Mouse (Mus musculus) forebrain, embryonic 13.5 days (tissue): ENCODE results near the gene Rnf115. TPM values are rescaled to one million over a fixed set of nuclear protein-coding genes. Genes with fewer than 3 reads are reported as not detected.

ENCODE experiments used
- ATAC-seq: fragments of 200-750 bp; cut with Nextera tagmentation; 2 replicates; pipeline ENCODE4 v1.8.0; 2017
- H3K27ac ChIP-seq: fragments of 300-500 bp; sonication (generic); 2 replicates; pipeline ENCODE4 v1.5.1; 2015; ENCODE audit warnings: inconsistent platforms, mild to moderate bottlenecking, moderate library complexity
- H3K27me3 ChIP-seq: fragments of 300-500 bp; sonication (generic); 2 replicates; pipeline ENCODE4 v1.6.1; 2015; ENCODE audit warnings: mild to moderate bottlenecking, inconsistent platforms
- H3K36me3 ChIP-seq: fragments of 300-500 bp; sonication (generic); 2 replicates; pipeline ENCODE4 v1.6.1; 2015; ENCODE audit warnings: mild to moderate bottlenecking, inconsistent platforms; ENCODE audit not compliant: poor library complexity, severe bottlenecking
- H3K4me1 ChIP-seq: fragments of 300-500 bp; sonication (generic); 2 replicates; pipeline ENCODE4 v1.6.1; 2015; ENCODE audit warnings: inconsistent platforms
- H3K4me2 ChIP-seq: fragments of 300-500 bp; sonication (generic); 2 replicates; pipeline ENCODE4 v1.6.1; 2015; ENCODE audit warnings: inconsistent platforms, mild to moderate bottlenecking, moderate library complexity
- H3K4me3 ChIP-seq: fragments of 300-500 bp; sonication (generic); 2 replicates; pipeline ENCODE4 v1.5.1; 2015; ENCODE audit warnings: mild to moderate bottlenecking, inconsistent platforms
- H3K9ac ChIP-seq: fragments of 300-500 bp; sonication (generic); 2 replicates; pipeline ENCODE4 v1.6.1; 2015; ENCODE audit warnings: mild to moderate bottlenecking, inconsistent platforms
- H3K9me3 ChIP-seq: fragments of 300-500 bp; sonication (generic); replicated peaks from 2 replicates; pipeline ENCODE4 v1.6.1; 2016; ENCODE audit warnings: inconsistent platforms
- WGBS: fragments of 180-500 bp; shearing (Covaris S2); methylation state at CpG from one replicate; pipeline ENCODE4 v1.1.7; 2015; 5-methylcytosine and 5-hydroxymethylcytosine counted together
- polyA plus RNA-seq: library from polyadenylated mRNA; unstranded; fragments of >200 nt; fragmentation: Nextera tagmentation; extraction: Ambion mirVana; gene quantifications from 2 replicates; pipeline ENCODE4 v1.2.1, GENCODE M21; 2015

Rnf115 gene
- polyA plus RNA-seq, 1 experiment from 2014 or later, result 71.7 TPM

DNA sequence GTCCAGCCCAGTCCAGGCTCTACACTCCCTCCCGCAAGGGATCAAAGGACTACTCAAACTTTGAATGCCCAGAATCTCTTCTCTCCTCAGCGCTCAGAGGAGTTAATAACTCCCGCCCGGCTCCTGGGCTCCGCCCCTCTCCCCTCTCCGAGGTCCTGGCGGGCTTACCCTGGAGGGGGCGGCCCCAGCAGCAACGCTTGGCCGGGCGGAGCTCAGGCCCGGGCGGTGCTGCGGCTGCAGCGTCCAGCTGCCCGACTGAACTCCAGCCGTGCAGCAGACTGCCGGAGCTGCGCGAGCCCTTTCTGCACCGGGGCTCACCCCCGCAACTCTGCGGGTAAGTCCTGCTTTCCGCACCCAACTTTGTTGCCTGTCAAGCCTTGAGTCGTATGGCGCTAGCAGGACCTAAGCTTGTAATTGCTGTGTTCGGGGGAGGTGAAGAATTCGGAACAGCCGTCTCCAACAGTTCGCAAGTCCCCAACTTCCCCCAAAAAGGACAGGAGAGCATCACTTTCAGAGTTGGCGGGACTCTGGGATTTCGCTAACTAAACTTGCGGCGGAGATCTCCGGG, 31.2 kb upstream of the Rnf115 start, which contains the start of gene Pias3:
TSS of gene Pias3 (plus strand) at position 187 of the 568 bp plus-strand sequence.
- H3K9me3 ChIP-seq, result no peaks in the 10 kb centered on the region
- H3K27me3 ChIP-seq, result no peaks in the 10 kb centered on the region
- ATAC-seq, result peak; percentile 73
- peak within 1 kb of the TSS; percentile 83 for H3K4me3 ChIP-seq
- H3K4me1 ChIP-seq, result peaks cover 15% of the 10 kb centered on the region
- peak within 1 kb of the TSS; percentile 91 for H3K27ac ChIP-seq
- peak within 1 kb of the TSS; percentile 81 for H3K4me2 ChIP-seq
- under 1% methylated on average over 35 of the region's 35 CpGs for WGBS
- peak within 1 kb of the TSS; percentile 88 for H3K9ac ChIP-seq
- H3K36me3 ChIP-seq, result peaks cover 15% of the 10 kb centered on the region

DNA sequence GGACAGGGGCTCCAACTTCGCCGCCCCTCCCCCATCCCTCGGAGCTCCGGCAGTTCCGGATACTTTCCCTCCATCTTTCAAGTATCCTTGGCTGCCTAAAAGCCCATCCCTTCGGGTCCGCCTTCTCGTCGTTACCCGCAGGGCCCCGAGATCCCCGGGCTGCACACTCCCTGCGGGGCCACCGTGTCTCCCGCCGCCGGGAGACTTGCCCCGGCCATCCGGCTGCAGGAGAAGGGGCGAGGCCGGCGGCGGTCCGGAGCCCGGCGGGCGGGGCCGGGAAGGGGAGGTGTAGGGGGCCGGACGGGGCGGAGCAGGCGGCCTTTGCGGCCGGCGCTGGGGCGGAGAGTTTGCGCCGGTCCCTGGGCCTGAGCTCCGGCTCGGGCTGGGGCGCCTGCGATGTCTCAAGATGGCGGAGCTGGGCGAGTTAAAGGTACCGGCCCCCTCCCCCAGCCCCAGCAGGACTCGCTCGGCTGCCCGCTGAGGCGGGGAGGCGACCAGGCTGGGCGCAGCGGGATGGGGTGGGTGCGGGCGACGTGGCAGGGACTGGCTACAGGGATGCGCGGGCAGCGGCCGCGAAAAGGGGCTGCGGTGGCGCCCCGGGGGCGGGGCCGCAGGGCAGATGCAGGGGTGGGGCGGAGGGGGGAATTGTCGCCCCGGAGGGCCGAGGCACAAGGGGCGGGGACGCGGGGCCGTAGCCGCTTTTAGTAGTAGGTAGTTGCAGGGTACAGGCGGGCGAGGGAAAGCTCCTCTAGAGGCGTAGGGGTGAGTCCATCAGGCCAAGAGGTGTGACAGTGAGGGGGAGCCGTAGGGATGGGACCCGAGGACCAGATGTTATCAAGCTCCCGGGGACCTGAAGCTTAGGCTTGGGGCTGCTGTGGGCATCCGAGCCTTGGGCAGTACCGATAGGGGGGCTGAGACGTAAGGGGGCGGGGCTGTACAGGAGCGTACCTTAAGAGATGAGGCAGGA, 30.4 kb upstream of the Rnf115 start:
- peak overlapping the region; percentile 91 for H3K27ac ChIP-seq
- no peaks in the 10 kb centered on the region for H3K9me3 ChIP-seq
- under 1% methylated on average over 74 of the region's 85 CpGs for WGBS
- no peaks in the 10 kb centered on the region for H3K27me3 ChIP-seq
- peak; percentile 92 for ATAC-seq
- H3K4me3 ChIP-seq, result peak overlapping the region; percentile 83
- peaks cover 23% of the 10 kb centered on the region for H3K36me3 ChIP-seq
- peak overlapping the region; percentile 88 for H3K9ac ChIP-seq
- H3K4me2 ChIP-seq, result peak overlapping the region; percentile 81
- peaks cover 15% of the 10 kb centered on the region for H3K4me1 ChIP-seq

DNA sequence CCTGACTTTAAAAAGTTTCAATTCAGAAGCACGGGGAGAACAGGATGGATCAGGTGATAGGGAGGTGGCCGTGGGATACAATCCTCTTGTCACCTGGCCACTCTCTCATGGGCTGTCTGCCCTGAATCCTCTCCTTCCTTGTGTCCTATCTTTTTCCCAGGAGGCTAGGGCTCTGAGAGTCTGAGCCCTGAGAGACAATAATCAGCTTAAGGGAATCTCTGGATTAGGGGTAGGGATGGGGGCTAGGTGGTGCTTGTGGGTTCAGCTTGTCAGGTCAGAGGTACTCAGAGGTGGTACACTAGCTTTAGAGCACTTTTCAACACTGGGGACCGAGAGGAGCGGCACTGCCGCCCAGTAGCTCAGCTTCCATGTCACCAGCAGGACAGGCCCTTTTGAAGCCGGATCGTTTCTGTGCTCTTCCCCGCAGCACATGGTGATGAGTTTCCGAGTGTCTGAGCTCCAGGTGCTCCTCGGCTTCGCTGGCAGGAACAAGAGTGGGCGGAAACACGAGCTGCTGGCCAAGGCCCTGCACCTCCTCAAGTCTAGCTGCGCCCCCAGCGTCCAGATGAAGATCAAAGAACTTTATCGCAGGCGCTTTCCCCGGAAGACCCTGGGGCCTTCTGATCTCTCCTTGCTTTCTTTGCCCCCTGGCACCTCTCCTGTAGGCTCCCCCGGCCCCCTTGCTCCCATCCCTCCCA, 28.3 kb upstream of the Rnf115 start:
- WGBS, result 55% methylated on average over 19 of the region's 19 CpGs
- H3K27me3 ChIP-seq, result no peaks in the 10 kb centered on the region
- H3K9ac ChIP-seq, result no peak overlapping the region
- H3K9me3 ChIP-seq, result no peaks in the 10 kb centered on the region
- no peak for ATAC-seq
- H3K4me3 ChIP-seq, result no peak overlapping the region
- H3K36me3 ChIP-seq, result peaks cover 40% of the 10 kb centered on the region
- peaks cover 15% of the 10 kb centered on the region for H3K4me1 ChIP-seq
- no peak overlapping the region for H3K4me2 ChIP-seq
- H3K27ac ChIP-seq, result no peak overlapping the region

DNA sequence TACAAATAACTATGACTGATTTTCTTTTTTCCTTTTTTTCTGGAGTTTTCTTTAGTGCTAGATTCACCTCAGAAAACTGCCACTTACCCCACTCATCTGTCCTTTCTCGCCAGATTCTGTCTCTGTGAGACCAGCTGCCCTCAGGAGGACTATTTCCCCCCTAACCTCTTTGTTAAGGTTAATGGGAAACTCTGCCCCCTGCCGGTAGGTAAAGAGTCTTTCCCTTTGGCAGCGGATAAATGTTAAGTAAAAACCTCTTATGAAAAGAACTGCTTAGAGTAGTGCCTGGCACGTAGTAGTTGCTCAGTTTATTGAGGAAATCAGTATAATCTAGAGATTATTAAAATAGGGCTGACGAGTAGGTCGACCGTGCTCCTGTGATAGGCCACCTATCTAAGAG, 27.1 kb upstream of the Rnf115 start:
- no peak for ATAC-seq
- WGBS, result 46% methylated on average over 7 of the region's 7 CpGs
- no peaks in the 10 kb centered on the region for H3K27me3 ChIP-seq
- peaks cover 50% of the 10 kb centered on the region for H3K36me3 ChIP-seq
- H3K4me1 ChIP-seq, result peaks cover 15% of the 10 kb centered on the region
- H3K4me2 ChIP-seq, result no peak overlapping the region
- no peaks in the 10 kb centered on the region for H3K9me3 ChIP-seq
- no peak overlapping the region for H3K4me3 ChIP-seq
- H3K9ac ChIP-seq, result no peak overlapping the region
- H3K27ac ChIP-seq, result no peak overlapping the region

DNA sequence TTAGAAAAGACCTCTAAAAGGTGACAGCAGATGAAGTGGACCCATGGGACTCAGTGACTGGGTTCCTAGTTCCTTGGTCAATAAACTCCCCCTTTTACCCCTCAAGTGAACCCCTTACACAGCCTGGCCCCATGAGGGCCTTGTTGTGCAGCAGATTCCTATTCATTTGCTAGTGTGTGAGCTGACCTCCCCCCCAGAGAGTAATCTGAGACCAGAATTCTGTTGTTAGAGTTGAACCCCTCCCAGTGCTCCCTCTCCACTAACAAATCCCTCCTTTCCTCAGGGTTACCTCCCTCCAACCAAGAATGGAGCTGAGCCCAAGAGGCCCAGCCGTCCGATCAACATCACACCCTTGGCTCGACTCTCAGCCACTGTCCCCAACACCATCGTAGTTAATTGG, 26.5 kb upstream of the Rnf115 start:
- Histone ChIP-seq H3K4me3 (no peak overlapping the region), H3K9ac (no peak overlapping the region), H3K36me3 (peaks cover 50% of the 10 kb centered on the region), H3K27me3 (no peaks in the 10 kb centered on the region), H3K9me3 (no peaks in the 10 kb centered on the region), H3K4me1 (peaks cover 12% of the 10 kb centered on the region), H3K4me2 (no peak overlapping the region), H3K27ac (no peak overlapping the region)
- 87% methylated on average over 4 of the region's 4 CpGs for WGBS
- no peak for ATAC-seq

DNA sequence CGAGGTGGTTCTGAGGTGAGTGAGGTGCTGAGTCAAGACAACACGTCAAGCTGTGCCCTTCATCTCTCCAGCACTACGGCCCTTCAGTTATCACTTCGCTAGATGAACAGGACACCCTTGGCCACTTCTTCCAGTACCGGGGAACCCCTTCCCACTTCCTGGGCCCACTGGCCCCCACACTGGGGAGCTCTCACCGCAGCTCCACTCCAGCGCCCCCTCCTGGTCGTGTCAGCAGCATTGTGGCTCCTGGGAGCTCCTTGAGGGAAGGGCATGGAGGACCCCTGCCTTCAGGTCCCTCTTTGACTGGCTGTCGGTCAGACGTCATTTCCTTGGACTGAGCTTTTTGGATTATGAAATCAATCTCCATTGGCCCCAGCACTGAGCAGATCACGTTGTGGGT, 22.7 kb upstream of the Rnf115 start:
- Histone ChIP-seq H3K9ac (no peak overlapping the region), H3K4me1 (peaks cover 7% of the 10 kb centered on the region), H3K4me3 (no peak overlapping the region), H3K9me3 (no peaks in the 10 kb centered on the region), H3K27ac (no peak overlapping the region), H3K36me3 (peaks cover 52% of the 10 kb centered on the region), H3K4me2 (no peak overlapping the region), H3K27me3 (peaks cover 12% of the 10 kb centered on the region)
- 66% methylated on average over 11 of the region's 11 CpGs for WGBS
- ATAC-seq, result no peak

DNA sequence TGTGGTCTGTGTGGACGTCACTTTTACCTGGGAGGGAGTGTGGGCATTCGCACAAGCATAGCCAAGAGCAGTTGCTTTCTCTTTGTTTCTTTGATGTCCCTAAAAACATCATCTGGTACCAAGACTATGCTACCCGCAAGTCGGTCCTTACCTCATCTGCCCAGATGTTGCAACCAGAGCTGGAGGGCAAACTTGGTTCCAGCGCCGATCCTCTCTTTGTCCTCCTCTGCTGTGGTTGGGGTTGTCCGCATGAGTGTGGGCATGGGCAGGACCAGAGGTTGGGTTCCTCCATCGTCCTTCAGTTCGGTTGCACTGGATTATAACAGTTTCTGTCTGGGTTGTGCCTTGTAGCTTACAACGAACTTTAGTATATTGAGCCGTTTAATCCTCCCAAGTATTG, 21.2 kb upstream of the Rnf115 start:
- Histone ChIP-seq H3K4me3 (no peak overlapping the region), H3K27me3 (peaks cover 12% of the 10 kb centered on the region), H3K9ac (no peak overlapping the region), H3K27ac (no peak overlapping the region), H3K36me3 (peaks cover 52% of the 10 kb centered on the region), H3K4me2 (no peak overlapping the region), H3K4me1 (peaks cover 7% of the 10 kb centered on the region), H3K9me3 (no peaks in the 10 kb centered on the region)
- WGBS, result 91% methylated on average over 11 of the region's 11 CpGs
- ATAC-seq, result no peak

DNA sequence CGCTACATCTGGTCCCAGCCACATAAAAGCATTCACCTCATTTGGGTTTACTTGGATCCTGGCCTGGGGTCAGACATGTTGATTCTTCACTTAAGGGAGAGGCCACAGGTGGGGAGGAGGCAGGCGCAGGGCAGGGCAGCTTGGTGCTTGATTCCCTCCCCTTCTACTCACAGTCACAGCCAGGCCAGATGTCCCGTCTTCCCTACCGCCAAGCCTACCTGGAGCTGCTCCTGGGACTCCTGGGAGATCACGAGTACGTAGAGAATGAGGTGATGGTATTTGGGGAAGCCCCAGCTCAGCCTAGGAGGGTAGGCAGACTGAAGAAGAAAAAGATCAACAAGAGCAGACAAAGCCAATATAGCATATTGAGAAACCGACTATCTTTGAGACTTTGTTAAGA, 20.5 kb upstream of the Rnf115 start:
- Histone ChIP-seq H3K9me3 (no peaks in the 10 kb centered on the region), H3K4me3 (no peak overlapping the region), H3K4me1 (peaks cover 7% of the 10 kb centered on the region), H3K9ac (no peak overlapping the region), H3K27ac (no peak overlapping the region), H3K27me3 (peaks cover 12% of the 10 kb centered on the region), H3K4me2 (no peak overlapping the region), H3K36me3 (peaks cover 52% of the 10 kb centered on the region)
- WGBS, result 78% methylated on average over 7 of the region's 7 CpGs
- no peak for ATAC-seq

DNA sequence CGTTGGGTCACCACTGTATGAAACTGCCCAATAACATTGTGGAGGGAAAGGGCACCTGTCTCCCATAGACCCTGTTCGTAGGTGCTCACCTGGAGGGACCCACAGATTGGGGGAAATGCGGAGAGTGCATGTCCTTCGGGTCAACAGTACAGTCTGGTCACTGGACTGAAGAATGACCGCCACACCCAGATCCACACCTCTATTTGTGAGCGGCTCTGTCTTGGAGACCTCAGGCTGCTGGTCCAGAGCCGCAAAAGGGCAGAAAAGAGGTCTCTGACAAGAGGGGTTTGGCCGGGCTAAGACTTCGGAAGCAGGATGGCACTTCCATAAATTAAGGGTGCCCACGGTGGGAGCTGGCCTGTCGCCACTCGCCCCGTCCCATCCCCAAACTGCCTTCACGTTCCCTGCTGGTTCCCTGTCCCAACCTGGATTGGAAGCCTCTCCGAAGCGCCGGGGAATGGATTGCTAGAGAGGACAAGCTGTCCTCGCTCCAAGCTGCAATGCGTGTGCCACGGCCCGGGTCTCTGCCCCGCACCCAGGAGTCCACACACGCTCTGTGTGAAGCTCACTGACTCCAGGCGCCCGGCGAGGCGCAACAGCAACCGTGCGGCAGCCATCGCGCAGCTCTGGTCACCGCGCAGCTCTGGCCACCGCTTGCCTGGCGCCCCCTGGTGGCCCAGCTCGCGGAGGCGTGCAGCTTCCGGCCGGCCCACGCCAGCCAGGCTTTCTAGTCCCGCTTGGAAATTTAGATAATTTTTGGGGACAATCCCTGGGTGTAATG, 19.4 kb upstream of the Rnf115 start, which contains the start of gene Nudt17:
TSS of gene Nudt17 (minus strand) at position 660 of the 781 bp plus-strand sequence.
- 5% methylated on average over 42 of the region's 42 CpGs for WGBS
- Histone ChIP-seq H3K36me3 (peaks cover 56% of the 10 kb centered on the region), H3K9ac (peak within 1 kb of the TSS; percentile 76), H3K9me3 (no peaks in the 10 kb centered on the region), H3K27me3 (peaks cover 12% of the 10 kb centered on the region), H3K4me1 (peaks cover 7% of the 10 kb centered on the region), H3K4me3 (peak within 1 kb of the TSS; percentile 51), H3K27ac (no peak within 1 kb of the TSS), H3K4me2 (peak within 1 kb of the TSS; percentile 90)
- peak; percentile 90 for ATAC-seq

DNA sequence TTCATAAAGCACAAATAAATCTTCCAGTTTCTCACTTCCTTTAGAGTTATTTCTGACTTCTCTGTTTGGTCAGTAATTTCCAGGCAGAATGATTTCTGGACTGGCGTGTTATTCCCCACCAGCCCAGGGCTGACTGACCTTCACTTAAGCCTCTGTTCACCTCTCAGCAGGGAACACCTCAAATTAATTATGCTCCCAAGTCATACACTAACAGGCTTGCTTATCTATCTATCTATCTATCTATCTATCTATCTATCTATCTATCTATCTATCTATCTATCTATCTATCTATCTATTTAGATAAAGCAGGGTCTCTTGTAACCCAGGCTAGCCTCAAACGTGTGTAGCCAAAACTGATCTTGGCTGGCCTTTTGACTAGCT, 18.8 kb upstream of the Rnf115 start:
- no peak overlapping the region for H3K4me3 ChIP-seq
- H3K27ac ChIP-seq, result no peak overlapping the region
- H3K9me3 ChIP-seq, result no peaks in the 10 kb centered on the region
- WGBS, result 45% methylated on average over 2 of the region's 2 CpGs
- H3K27me3 ChIP-seq, result peaks cover 12% of the 10 kb centered on the region
- H3K4me2 ChIP-seq, result peak overlapping the region; percentile 90; the same call in 1 of the 2 replicates
- peak overlapping the region; percentile 76; the same call in 1 of the 2 replicates for H3K9ac ChIP-seq
- H3K36me3 ChIP-seq, result peaks cover 56% of the 10 kb centered on the region
- H3K4me1 ChIP-seq, result peaks cover 7% of the 10 kb centered on the region
- peak; percentile 14; the same call in 1 of the 2 replicates for ATAC-seq

DNA sequence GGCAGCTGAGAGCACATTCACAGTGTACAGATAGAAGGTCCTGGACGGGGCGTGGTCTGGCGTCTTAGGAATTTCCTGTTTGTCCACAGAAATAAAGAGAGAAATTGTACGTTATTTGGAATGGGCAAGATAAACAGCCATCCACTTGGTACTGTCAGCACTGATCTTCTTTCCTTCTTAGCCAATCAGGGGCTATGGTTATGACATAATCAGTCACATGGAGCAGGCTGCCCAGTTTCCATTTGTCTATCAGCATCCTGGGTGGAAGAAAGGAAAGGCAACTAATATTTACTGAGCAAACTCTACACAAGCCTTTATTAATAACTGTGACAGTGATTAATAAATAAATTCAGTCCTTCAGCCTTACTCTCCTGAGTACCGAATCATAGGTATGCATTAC, 13.2 kb upstream of the Rnf115 start:
- Histone ChIP-seq H3K36me3 (peaks cover 81% of the 10 kb centered on the region), H3K27me3 (no peaks in the 10 kb centered on the region), H3K9me3 (no peaks in the 10 kb centered on the region), H3K4me3 (no peak overlapping the region), H3K9ac (no peak overlapping the region), H3K27ac (no peak overlapping the region), H3K4me1 (0 out of 2 replicates have a peak, but pooled peaks cover 2% of the 10 kb centered on the region), H3K4me2 (no peak overlapping the region)
- 93% methylated on average over 5 of the region's 5 CpGs for WGBS
- no peak for ATAC-seq
